Mouse (Mus musculus) liver, embryonic 15.5 days (tissue): ENCODE results near the gene Pafah1b3. TPM values are rescaled to one million over a fixed set of nuclear protein-coding genes. Genes with fewer than 3 reads are reported as not detected.
A peak's percentile ranks its signal among the peaks of the same experiment; 100 is the strongest.

Experiments used
- ATAC-seq: fragments of 200-750 bp; cut with Nextera tagmentation; 2 replicates; pipeline ENCODE4 v1.8.0; 2017; ENCODE audit warnings: moderate number of reproducible peaks, mild to moderate bottlenecking, moderate library complexity; ENCODE audit not compliant: insufficient read depth
- H3K27ac ChIP-seq: fragments of 300-500 bp; sonication (generic); replicated peaks from 2 replicates; pipeline ENCODE4 v1.5.1; 2015; ENCODE audit warnings: mild to moderate bottlenecking, inconsistent platforms
- H3K27me3 ChIP-seq: fragments of 300-500 bp; sonication (generic); 2 replicates; pipeline ENCODE4 v1.6.1; 2015; ENCODE audit warnings: mild to moderate bottlenecking, inconsistent platforms
- H3K36me3 ChIP-seq: fragments of 300-500 bp; sonication (generic); replicated peaks from 2 replicates; pipeline ENCODE4 v1.6.1; 2015; ENCODE audit warnings: moderate library complexity, mild to moderate bottlenecking, inconsistent platforms
- H3K4me1 ChIP-seq: fragments of 300-500 bp; sonication (generic); replicated peaks from 2 replicates; pipeline ENCODE4 v1.6.1; 2015; ENCODE audit warnings: inconsistent platforms
- H3K4me2 ChIP-seq: fragments of 300-500 bp; sonication (generic); 2 replicates; pipeline ENCODE4 v1.6.1; 2015; ENCODE audit warnings: moderate library complexity, mild to moderate bottlenecking, inconsistent platforms
- H3K4me3 ChIP-seq: fragments of 300-500 bp; sonication (generic); replicated peaks from 2 replicates; pipeline ENCODE4 v1.5.1; 2015; ENCODE audit warnings: mild to moderate bottlenecking, inconsistent platforms
- H3K9ac ChIP-seq: fragments of 300-500 bp; sonication (generic); 2 replicates; pipeline ENCODE4 v1.6.1; 2015; ENCODE audit warnings: moderate library complexity, mild to moderate bottlenecking, inconsistent platforms
- H3K9me3 ChIP-seq: fragments of 300-500 bp; sonication (generic); replicated peaks from 2 replicates; pipeline ENCODE4 v1.6.1; 2016; ENCODE audit warnings: inconsistent platforms
- WGBS: fragments of 180-500 bp; shearing (Covaris S2); methylation state at CpG from one replicate; pipeline ENCODE4 v1.1.7; 2015; ENCODE audit warnings: mixed read lengths; ENCODE audit not compliant: insufficient replicate concordance; 5-methylcytosine and 5-hydroxymethylcytosine counted together
- polyA plus RNA-seq: library from polyadenylated mRNA; unstranded; fragments of >200 nt; fragmentation: Nextera tagmentation; extraction: Ambion mirVana; gene quantifications from 2 replicates; pipeline ENCODE4 v1.2.1, GENCODE M21; 2015

The Pafah1b3 gene
- polyA plus RNA-seq, 1 experiment from 2014 or later: 25.7 TPM

DNA sequence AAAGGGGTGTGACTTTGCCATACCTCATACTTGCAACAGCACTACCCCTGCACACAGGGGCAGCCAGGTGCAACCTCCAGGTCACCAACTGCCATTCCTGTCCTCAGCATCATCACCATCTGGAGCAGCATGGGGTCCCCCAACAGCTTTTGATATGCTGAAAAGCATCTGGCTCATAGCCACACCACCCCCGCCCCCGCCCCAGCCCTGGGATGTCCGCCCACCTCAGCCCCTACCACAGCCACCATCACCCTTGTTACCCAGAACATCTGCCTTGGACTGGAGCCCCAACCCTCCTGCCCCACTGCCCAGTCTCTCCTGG, 5.9 kb upstream of the Pafah1b3 start:
- H3K9ac ChIP-seq: no peak overlapping the region
- no peak overlapping the region for H3K27ac ChIP-seq
- 0 out of 2 replicates have a peak, but pooled peaks cover 12% of the 10 kb centered on the region for H3K4me1 ChIP-seq
- H3K9me3 ChIP-seq: no peaks in the 10 kb centered on the region
- H3K27me3 ChIP-seq: peaks cover 59% of the 10 kb centered on the region
- H3K4me3 ChIP-seq: no peak overlapping the region
- H3K36me3 ChIP-seq: no peaks in the 10 kb centered on the region
- H3K4me2 ChIP-seq: no peak overlapping the region
- 52% methylated on average over 3 of the region's 3 CpGs for WGBS
- no peak for ATAC-seq

GRCm38 (mm10) chr7:25303003-25303684, 5.4 kb upstream of the Pafah1b3 start:
- 49% methylated on average over 9 of the region's 9 CpGs for WGBS
- H3K4me2 ChIP-seq: no peak overlapping the region

DNA sequence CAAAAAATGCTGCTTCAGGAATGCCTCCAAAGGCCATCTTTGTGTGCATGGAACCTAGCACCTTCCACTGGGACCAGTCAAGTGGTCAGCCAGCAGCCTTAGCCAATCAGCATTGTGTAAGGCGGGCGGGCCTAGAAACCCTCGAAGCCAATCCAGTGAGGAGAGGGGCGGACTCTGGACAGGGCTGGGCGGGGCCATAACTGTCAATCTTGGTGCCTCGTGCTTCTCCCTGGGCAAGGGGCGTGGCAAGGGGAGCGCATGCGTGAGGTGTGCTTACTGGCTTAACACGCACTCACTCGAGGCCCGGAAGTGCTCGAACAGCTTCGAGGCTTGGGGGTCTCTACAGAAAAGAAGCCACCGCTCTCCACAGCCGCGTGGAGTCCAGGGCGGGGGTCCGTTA, 3.3 kb upstream of the Pafah1b3 start, which contains the start of gene Prr19:
TSS of gene Prr19 (plus strand) at position 349 of the 400 bp plus-strand sequence.
- ATAC-seq: 0 out of 2 replicates have a peak, but pooled peaks have one; percentile 31

More at GRCm38 (mm10) chr7:25303003-25303684, 5.4 kb upstream of the Pafah1b3 start:
- Histone ChIP-seq H3K9me3 (no peaks in the 10 kb centered on the region), H3K4me1 (peaks cover 14% of the 10 kb centered on the region), H3K27me3 (peaks cover 54% of the 10 kb centered on the region), H3K27ac (no peak overlapping the region), H3K9ac (no peak overlapping the region), H3K4me3 (no peak overlapping the region), H3K36me3 (no peaks in the 10 kb centered on the region)
- no peak for ATAC-seq

DNA sequence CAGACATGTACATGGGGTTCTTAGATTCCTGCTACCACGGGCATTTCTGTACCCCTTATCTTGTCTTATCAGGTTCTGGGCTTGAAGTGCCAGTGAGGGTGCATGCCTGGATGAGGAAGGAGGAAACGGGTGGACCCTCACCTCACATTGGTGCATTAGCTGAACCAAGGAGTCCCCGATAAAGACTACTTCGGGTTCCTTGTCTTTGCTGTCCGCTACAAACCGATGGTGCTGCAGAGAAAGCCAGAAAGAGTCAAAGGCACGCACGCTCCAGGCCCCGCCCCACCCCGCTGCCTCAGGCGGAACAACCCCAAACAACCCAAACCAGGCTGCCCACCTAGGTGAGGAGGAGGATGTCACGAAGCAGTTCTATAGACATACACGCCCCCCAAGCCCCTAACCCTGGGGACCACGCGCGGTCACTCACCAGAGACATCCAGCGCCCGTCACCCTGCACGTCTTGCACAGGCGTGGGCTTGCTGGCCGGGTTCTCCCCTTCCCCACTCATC, 787 bp downstream of the Pafah1b3 start:
- Histone ChIP-seq H3K27ac (peak overlapping the region; percentile 79), H3K4me2 (peak overlapping the region; percentile 98), H3K27me3 (0 out of 2 replicates have a peak, but pooled peaks cover 3% of the 10 kb centered on the region), H3K9me3 (no peaks in the 10 kb centered on the region), H3K9ac (peak overlapping the region; percentile 64), H3K36me3 (peaks cover 23% of the 10 kb centered on the region), H3K4me3 (peak overlapping the region; percentile 70), H3K4me1 (peaks cover 30% of the 10 kb centered on the region)
- ATAC-seq: peak; percentile 19
- 2% methylated on average over 21 of the region's 21 CpGs for WGBS

More for the DNA sequence above, 3.3 kb upstream of the Pafah1b3 start, which contains the start of gene Prr19:
- no peak within 1 kb of the TSS for H3K4me3 ChIP-seq
- H3K36me3 ChIP-seq: no peaks in the 10 kb centered on the region
- H3K4me2 ChIP-seq: no peak within 1 kb of the TSS
- no peak within 1 kb of the TSS for H3K9ac ChIP-seq
- H3K4me1 ChIP-seq: peaks cover 32% of the 10 kb centered on the region
- peaks cover 33% of the 10 kb centered on the region for H3K27me3 ChIP-seq
- WGBS: 55% methylated on average over 19 of the region's 19 CpGs
- H3K27ac ChIP-seq: no peak within 1 kb of the TSS
- no peaks in the 10 kb centered on the region for H3K9me3 ChIP-seq

DNA sequence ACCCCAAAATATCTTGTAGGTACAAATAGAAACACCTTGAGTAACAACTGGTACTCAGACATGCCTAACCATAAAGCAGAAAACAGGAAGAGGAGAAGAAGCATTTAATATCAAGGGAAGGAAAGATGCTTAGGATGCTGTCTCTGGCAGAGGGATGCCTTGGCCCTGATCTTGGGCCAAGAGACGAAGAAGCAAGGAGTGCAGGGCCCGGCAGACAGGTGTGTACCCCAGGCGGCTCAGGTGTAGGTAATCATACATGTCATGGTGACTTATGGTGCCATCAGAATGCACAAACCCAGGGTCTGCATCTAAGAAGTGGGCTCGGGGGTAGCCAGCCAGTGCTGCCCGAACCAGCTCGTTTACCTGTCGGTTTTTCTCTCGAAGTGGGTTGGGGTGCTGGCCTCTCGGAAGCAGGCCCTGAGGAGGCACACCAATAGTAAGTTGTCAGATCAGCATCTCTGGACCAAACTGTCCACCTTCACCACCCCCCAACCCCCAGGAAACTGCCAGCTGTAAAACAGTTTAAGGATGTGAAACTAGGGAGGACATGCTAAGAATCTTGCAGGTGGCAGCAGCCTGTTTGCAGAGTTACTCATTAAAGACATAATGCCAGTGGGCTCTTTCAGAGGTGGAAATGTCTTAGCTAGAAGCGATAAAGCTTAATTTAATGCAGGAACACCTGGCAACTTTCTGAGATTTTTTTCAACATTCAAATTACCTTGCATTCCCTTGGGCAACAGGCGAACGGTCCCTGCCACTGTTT, 2.6 kb downstream of the Pafah1b3 start:
- Histone ChIP-seq H3K36me3 (peaks cover 41% of the 10 kb centered on the region), H3K9me3 (no peaks in the 10 kb centered on the region), H3K9ac (no peak overlapping the region), H3K4me2 (no peak overlapping the region), H3K4me1 (peaks cover 34% of the 10 kb centered on the region), H3K27ac (no peak overlapping the region), H3K27me3 (no peaks in the 10 kb centered on the region), H3K4me3 (no peak overlapping the region)
- WGBS: 78% methylated on average over 12 of the region's 12 CpGs
- ATAC-seq: no peak

- Histone ChIP-seq H3K4me2 (no peak overlapping the region), H3K4me3 (no peak overlapping the region), H3K9me3 (no peaks in the 10 kb centered on the region), H3K4me1 (peaks cover 34% of the 10 kb centered on the region), H3K36me3 (peaks cover 48% of the 10 kb centered on the region), H3K9ac (no peak overlapping the region), H3K27me3 (no peaks in the 10 kb centered on the region), H3K27ac (no peak overlapping the region)
- no peak for ATAC-seq
- WGBS: 85% methylated on average over 4 of the region's 4 CpGs
These were observed 3.3 kb downstream of the Pafah1b3 start for GRCm38 (mm10) chr7:25294495-25294894.

DNA sequence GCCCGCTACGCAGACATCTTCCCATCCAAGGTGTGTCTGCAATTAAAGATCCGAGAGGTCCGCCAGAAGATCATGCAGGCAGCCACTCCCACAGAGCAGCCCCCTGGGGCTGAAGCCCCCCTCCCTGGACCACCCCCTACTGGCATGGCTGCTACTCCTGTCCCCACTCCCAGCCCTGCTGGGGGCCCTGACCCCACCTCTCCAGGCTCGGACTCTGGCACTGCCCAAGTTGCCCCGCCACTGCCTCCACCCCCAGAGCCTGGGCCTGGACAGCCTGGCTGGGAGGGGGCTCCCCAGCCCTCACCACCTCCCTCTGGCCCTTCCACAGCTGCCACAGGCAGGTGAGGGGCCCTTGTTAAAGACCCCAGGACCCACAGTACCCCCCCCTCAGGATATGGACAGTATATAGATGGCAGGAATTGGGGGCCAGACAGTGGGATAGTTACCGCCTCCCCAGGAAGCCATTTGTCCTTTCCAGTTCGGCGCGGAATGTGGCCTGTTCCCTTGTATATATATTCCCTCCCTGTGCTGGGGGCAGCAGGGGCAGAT, 4.5 kb downstream of the Pafah1b3 start:
- no peak overlapping the region for H3K9ac ChIP-seq
- no peak for ATAC-seq

DNA sequence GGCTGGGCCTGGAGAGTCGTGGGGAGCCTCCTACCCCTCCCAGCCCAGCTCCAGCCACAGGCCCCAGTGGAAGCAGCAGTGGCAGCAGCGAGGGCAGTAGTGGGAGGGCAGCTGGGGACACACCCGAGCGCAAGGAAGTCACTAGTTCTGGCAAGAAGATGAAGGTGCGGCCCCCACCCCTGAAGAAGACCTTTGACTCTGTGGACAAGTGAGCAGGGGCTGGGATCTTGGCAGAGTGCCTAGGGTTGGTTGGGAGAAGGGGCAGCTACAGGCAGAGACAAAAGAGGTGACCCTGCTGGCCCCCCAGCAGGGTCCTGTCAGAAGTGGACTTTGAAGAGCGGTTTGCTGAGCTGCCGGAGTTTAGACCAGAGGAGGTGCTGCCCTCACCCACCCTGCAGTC, 5.7 kb downstream of the Pafah1b3 start:
- peaks cover 22% of the 10 kb centered on the region for H3K4me1 ChIP-seq
- no peak overlapping the region for H3K9ac ChIP-seq
- WGBS: 72% methylated on average over 7 of the region's 7 CpGs
- H3K27me3 ChIP-seq: no peaks in the 10 kb centered on the region
- no peak overlapping the region for H3K4me2 ChIP-seq
- H3K27ac ChIP-seq: no peak overlapping the region
- H3K9me3 ChIP-seq: no peaks in the 10 kb centered on the region
- H3K4me3 ChIP-seq: no peak overlapping the region
- no peak for ATAC-seq
- H3K36me3 ChIP-seq: peaks cover 72% of the 10 kb centered on the region

More for the DNA sequence above, 4.5 kb downstream of the Pafah1b3 start:
- H3K4me1 ChIP-seq: peaks cover 34% of the 10 kb centered on the region
- H3K9me3 ChIP-seq: no peaks in the 10 kb centered on the region
- no peak overlapping the region for H3K4me3 ChIP-seq
- H3K36me3 ChIP-seq: peaks cover 60% of the 10 kb centered on the region
- WGBS: 78% methylated on average over 10 of the region's 10 CpGs
- no peak overlapping the region for H3K27ac ChIP-seq
- no peaks in the 10 kb centered on the region for H3K27me3 ChIP-seq
- no peak overlapping the region for H3K4me2 ChIP-seq

DNA sequence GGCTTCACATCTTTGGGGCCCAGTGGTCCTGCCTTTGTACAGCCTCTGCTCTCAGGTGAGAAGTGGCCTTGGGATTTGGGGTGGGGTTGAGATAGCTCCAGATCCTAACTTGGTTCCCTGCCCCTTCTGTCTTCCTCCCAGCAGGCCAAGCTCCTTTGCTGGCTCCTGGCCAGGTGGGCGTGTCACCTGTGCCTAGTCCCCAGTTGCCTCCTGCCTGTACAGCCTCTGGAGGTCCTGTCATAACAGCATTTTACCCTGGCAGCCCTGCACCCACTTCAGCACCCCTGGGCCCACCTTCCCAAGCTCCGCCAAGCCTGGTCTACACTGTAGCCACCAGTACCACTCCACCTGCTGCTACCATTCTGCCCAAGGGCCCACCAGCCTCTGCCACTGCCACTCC, 6.9 kb downstream of the Pafah1b3 start:
- ATAC-seq: 0 out of 2 replicates have a peak, but pooled peaks have one; percentile 5
- no peak overlapping the region for H3K27ac ChIP-seq
- no peaks in the 10 kb centered on the region for H3K9me3 ChIP-seq
- H3K27me3 ChIP-seq: no peaks in the 10 kb centered on the region
- no peak overlapping the region for H3K4me2 ChIP-seq
- peaks cover 83% of the 10 kb centered on the region for H3K36me3 ChIP-seq
- peaks cover 10% of the 10 kb centered on the region; the same call in 1 of the 2 replicates for H3K4me1 ChIP-seq
- 76% methylated on average over 2 of the region's 2 CpGs for WGBS
- H3K9ac ChIP-seq: no peak overlapping the region
- no peak overlapping the region for H3K4me3 ChIP-seq

DNA sequence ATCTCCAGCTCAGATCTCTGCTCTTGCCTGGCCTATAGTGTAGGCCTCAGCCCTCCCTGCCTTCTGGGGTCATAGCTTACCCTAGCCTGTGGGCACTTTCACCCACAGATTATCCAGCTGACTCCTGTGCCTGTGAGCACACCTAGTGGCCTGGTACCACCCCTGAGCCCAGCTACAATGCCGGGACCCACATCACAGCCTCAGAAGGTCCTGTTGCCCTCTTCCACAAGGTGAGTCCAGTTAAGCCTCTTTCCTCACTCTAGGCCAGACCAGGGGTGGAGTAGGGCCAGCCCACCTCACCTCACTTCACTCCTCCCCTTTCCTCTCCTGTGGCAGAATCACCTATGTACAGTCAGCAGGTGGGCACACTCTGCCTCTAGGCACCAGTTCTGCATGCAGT, 7.3 kb downstream of the Pafah1b3 start:
- Histone ChIP-seq H3K9ac (no peak overlapping the region), H3K4me1 (peaks cover 10% of the 10 kb centered on the region; the same call in 1 of the 2 replicates), H3K4me2 (no peak overlapping the region), H3K27me3 (no peaks in the 10 kb centered on the region), H3K9me3 (no peaks in the 10 kb centered on the region), H3K27ac (no peak overlapping the region), H3K4me3 (no peak overlapping the region), H3K36me3 (peaks cover 88% of the 10 kb centered on the region)
- 0 out of 2 replicates have a peak, but pooled peaks have one; percentile 6 for ATAC-seq
- WGBS: 100% methylated on average over 1 of the region's 1 CpGs

DNA sequence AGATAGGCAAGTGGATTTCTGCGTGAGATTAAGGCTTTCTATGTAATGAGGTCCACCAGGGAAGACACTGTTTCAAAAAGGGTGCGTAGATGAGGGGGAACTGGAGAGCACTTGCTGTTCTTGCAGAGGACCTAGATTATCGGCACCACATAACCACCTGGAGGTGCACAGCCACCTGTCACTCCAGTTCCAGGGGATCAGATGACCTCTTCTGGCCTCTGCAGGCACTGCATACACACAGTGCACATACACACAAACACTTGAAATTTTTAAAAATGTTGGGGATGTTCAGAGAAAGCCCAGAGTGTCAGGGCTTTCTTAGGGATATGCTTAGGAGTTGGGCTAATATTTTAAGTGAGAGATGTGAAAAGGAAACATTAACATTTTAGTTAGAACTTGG, 7.9 kb downstream of the Pafah1b3 start:
- Histone ChIP-seq H3K4me1 (peaks cover 13% of the 10 kb centered on the region; the same call in 1 of the 2 replicates), H3K27ac (no peak overlapping the region), H3K4me2 (no peak overlapping the region), H3K36me3 (peaks cover 93% of the 10 kb centered on the region), H3K4me3 (no peak overlapping the region), H3K9ac (no peak overlapping the region), H3K27me3 (no peaks in the 10 kb centered on the region), H3K9me3 (no peaks in the 10 kb centered on the region)
- ATAC-seq: no peak
- 89% methylated on average over 3 of the region's 3 CpGs for WGBS
